Mouse (Mus musculus) limb, embryonic 11.5 days (tissue): ENCODE results near the gene Brd7. TPM values are rescaled to one million over a fixed set of nuclear protein-coding genes. Genes with fewer than 3 reads are reported as not detected.

Experiments used
- ATAC-seq: fragments of 200-750 bp; cut with Nextera tagmentation; 2 replicates; pipeline ENCODE4 v1.8.0; 2017; ENCODE audit warnings: low read depth; ENCODE audit not compliant: insufficient number of reproducible peaks, low FRiP score, low TSS enrichment
- DNase-seq: peaks from one replicate; pipeline ENCODE4 v3.0.0-alpha.2; 2015; ENCODE audit warnings: low spot score
- H3K27ac ChIP-seq: fragments of 300-500 bp; sonication (generic); replicated peaks from 2 replicates; pipeline ENCODE4 v1.5.1; 2014; ENCODE audit warnings: low read depth, mild to moderate bottlenecking, low read length
- H3K27me3 ChIP-seq: fragments of 300-500 bp; sonication (generic); 2 replicates; pipeline ENCODE4 v1.6.1; 2014; ENCODE audit warnings: mild to moderate bottlenecking, low read length, mixed read lengths; ENCODE audit not compliant: control insufficient read depth, insufficient read depth
- H3K36me3 ChIP-seq: fragments of 300-500 bp; sonication (generic); 2 replicates; pipeline ENCODE4 v1.6.1; 2014; ENCODE audit warnings: mild to moderate bottlenecking, low read length, moderate library complexity, mixed read lengths; ENCODE audit not compliant: control insufficient read depth, insufficient read depth
- H3K4me1 ChIP-seq: fragments of 300-500 bp; sonication (generic); 2 replicates; pipeline ENCODE4 v1.6.1; 2014; ENCODE audit warnings: low read length, mixed read lengths; ENCODE audit not compliant: control insufficient read depth, insufficient read depth
- H3K4me2 ChIP-seq: fragments of 300-500 bp; sonication (generic); 2 replicates; pipeline ENCODE4 v1.6.1; 2014; ENCODE audit warnings: low read depth, mild to moderate bottlenecking, moderate library complexity; ENCODE audit not compliant: severe bottlenecking
- H3K4me3 ChIP-seq: fragments of 300-500 bp; sonication (generic); 2 replicates; pipeline ENCODE4 v1.5.1; 2014; ENCODE audit warnings: low read depth, low read length
- H3K9ac ChIP-seq: fragments of 300-500 bp; sonication (generic); 2 replicates; pipeline ENCODE4 v1.6.1; 2014; ENCODE audit warnings: mild to moderate bottlenecking, low read length
- H3K9me3 ChIP-seq: fragments of 300-500 bp; sonication (generic); 2 replicates; pipeline ENCODE4 v1.6.1; 2016; ENCODE audit warnings: low read length; ENCODE audit not compliant: control insufficient read depth
- WGBS: fragments of 180-500 bp; shearing (Covaris S2); extraction: QIAGEN DNeasy Blood & Tissue Kit; methylation state at CpG from one replicate; pipeline ENCODE4 v1.1.7; 2014; 5-methylcytosine and 5-hydroxymethylcytosine counted together
- polyA plus RNA-seq: library from polyadenylated mRNA; unstranded; fragments of >200 nt; fragmentation: Nextera tagmentation; extraction: Ambion mirVana; gene quantifications from 2 replicates; pipeline ENCODE4 v1.2.1, GENCODE M21; 2014

Gene Brd7
- polyA plus RNA-seq, 1 experiment from 2014 or later, result 108 TPM

DNA sequence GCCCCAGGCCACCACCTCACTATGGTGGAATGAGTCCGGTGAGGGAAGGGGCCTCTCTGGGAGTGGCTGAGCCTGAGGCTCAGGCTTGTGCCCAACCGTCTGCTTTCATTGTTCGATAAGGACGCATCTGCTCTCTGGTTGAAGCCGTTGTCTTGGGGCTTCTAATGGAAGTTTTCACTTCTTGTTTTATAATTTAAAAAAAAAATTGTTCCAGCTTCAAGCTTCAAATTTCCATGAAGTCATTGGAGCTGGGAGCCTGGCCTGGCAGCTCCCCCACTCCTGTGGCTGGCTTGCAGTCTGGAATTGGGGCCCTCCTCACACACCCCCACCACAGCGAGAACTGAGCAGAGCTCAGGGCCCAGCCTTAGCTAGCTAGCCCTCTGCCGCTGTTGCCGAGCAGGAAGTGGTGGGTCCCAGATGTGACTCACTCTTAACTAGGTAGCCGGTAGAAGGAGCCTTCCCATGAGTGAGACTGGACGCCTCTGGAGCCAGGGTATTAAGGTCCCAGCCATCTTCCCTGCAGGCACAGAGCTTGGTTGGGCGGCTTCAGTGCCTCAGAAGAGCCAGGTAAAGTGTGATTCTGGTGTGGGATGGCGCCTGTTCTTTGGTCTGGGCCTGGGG is 73.3 kb downstream of the Brd7 start:
- DNase-seq (no peak), ATAC-seq (no peak; the same call in 1 of the 2 replicates)
- 60% methylated on average over 12 of the region's 12 CpGs for WGBS
- Histone ChIP-seq H3K4me3 (no peak overlapping the region), H3K4me1 (peaks cover 11% of the 10 kb centered on the region), H3K4me2 (no peak overlapping the region), H3K27me3 (no peaks in the 10 kb centered on the region), H3K27ac (no peak overlapping the region), H3K9me3 (no peaks in the 10 kb centered on the region), H3K9ac (0 out of 2 replicates have a peak overlapping the region, but pooled peaks have one; percentile 47), H3K36me3 (no peaks in the 10 kb centered on the region)

DNA sequence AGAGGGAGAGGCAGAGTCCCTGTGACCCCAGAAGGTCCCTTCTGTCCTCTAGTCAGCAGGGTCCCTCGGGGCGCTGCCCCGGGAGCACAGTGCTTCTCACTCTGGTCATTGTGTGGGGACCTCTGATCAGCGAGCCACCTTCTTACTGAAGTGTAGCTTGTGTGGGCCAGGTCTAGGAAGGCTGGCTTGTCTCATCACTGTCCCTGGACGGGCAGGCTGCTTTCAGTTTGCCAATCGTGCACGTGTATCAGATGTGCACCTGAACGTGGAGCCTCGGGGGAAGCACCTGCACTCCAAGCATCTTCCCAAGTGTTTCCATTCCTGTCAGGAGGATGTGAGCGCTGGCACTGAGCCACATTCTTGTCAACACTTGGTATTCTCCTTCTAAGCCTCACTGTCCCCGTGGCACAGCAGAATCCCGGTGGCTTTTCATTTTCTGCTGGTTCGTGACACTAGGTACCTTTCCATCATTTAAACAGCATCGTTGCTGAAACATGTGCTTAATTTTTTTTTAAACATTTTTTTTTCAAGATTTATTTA is 75.5 kb downstream of the Brd7 start:
- ATAC-seq, result no peak
- Histone ChIP-seq H3K27ac (no peak overlapping the region), H3K4me1 (peaks cover 22% of the 10 kb centered on the region), H3K27me3 (no peaks in the 10 kb centered on the region), H3K4me3 (no peak overlapping the region), H3K9me3 (no peaks in the 10 kb centered on the region), H3K36me3 (no peaks in the 10 kb centered on the region), H3K4me2 (no peak overlapping the region), H3K9ac (no peak overlapping the region)
- DNase-seq, result no peak
- 91% methylated on average over 14 of the region's 14 CpGs for WGBS

- Histone ChIP-seq H3K9ac (no peak overlapping the region), H3K4me1 (peaks cover 22% of the 10 kb centered on the region), H3K4me2 (no peak overlapping the region), H3K27me3 (no peaks in the 10 kb centered on the region), H3K27ac (no peak overlapping the region), H3K4me3 (no peak overlapping the region), H3K9me3 (no peaks in the 10 kb centered on the region), H3K36me3 (no peaks in the 10 kb centered on the region)
- DNase-seq (no peak), ATAC-seq (no peak)
- WGBS, result 80% methylated on average over 8 of the region's 8 CpGs
Observed at GRCm38 (mm10) chr8:88285469-88286356, 76.3 kb downstream of the Brd7 start.

GRCm38 (mm10) chr8:88284738-88285137 is 77.3 kb downstream of the Brd7 start:
- Histone ChIP-seq H3K4me2 (no peak overlapping the region), H3K27me3 (no peaks in the 10 kb centered on the region), H3K27ac (no peak overlapping the region), H3K9me3 (no peaks in the 10 kb centered on the region), H3K9ac (no peak overlapping the region), H3K4me1 (peaks cover 22% of the 10 kb centered on the region), H3K4me3 (no peak overlapping the region), H3K36me3 (no peaks in the 10 kb centered on the region)
- ATAC-seq (no peak), DNase-seq (no peak)
- 50% methylated on average over 7 of the region's 7 CpGs for WGBS

- no peak overlapping the region for H3K4me2 ChIP-seq
- ATAC-seq (no peak), DNase-seq (no peak)
- no peaks in the 10 kb centered on the region for H3K27me3 ChIP-seq
- H3K9me3 ChIP-seq, result no peaks in the 10 kb centered on the region
- peaks cover 15% of the 10 kb centered on the region; the same call in 1 of the 2 replicates for H3K4me1 ChIP-seq
- H3K9ac ChIP-seq, result no peak overlapping the region
- 71% methylated on average over 13 of the region's 13 CpGs for WGBS
- no peaks in the 10 kb centered on the region for H3K36me3 ChIP-seq
- H3K4me3 ChIP-seq, result no peak overlapping the region
- no peak overlapping the region for H3K27ac ChIP-seq
Observed at GRCm38 (mm10) chr8:88283243-88284115, 78.5 kb downstream of the Brd7 start.

GRCm38 (mm10) chr8:88282684-88283083 is 79.3 kb downstream of the Brd7 start:
- H3K36me3 ChIP-seq, result no peaks in the 10 kb centered on the region
- DNase-seq (peak; percentile 75), ATAC-seq (no peak)
- H3K27me3 ChIP-seq, result no peaks in the 10 kb centered on the region
- no peak overlapping the region for H3K27ac ChIP-seq
- WGBS, result 10% methylated on average over 8 of the region's 8 CpGs
- no peaks in the 10 kb centered on the region for H3K9me3 ChIP-seq
- 0 out of 2 replicates have a peak, but pooled peaks cover 14% of the 10 kb centered on the region for H3K4me1 ChIP-seq
- no peak overlapping the region for H3K4me2 ChIP-seq
- no peak overlapping the region for H3K9ac ChIP-seq
- H3K4me3 ChIP-seq, result no peak overlapping the region
